Mouse (Mus musculus): ENCODE data around the gene Olfm2.

DNA sequence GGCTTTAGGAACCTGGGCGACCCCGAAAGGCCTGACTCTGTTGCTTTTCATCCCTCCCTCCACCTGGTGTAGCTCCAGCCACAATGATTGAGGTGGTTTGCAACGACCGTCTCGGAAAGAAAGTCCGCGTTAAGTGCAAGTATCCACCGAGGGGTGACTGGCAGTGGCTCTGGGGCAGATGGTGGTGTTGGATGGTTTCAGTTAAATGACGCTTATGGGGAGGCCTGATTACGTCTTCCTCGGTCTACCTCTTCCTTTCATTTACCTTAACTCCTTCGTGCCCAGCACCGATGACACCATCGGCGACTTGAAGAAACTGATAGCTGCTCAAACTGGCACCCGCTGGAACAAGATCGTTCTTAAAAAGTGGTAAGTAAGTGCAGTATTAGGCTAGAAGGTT, 101.0 kb downstream of the Olfm2 start:
- TF ChIP-seq CEBPB (IDR thresholded peaks at IDR 0.05; ENCODE audit: insufficient read depth, poor library complexity, severe bottlenecking) (no peak), E2F4 (IDR thresholded peaks at IDR 0.05; ENCODE audit: insufficient read depth) (no peak), POLR2A (IDR thresholded peaks at IDR 0.05; ENCODE audit: insufficient read length, low read depth) (no peak), POLR2AphosphoS2 (IDR thresholded peaks at IDR 0.05; ENCODE audit: insufficient read length, low read depth) (no peak), TCF12 (IDR thresholded peaks at IDR 0.05; ENCODE audit: insufficient read depth, poor library complexity, severe bottlenecking) (no peak), MYOG (IDR thresholded peaks at IDR 0.05; ENCODE audit: control insufficient read depth in 1 of 3, insufficient read depth in 1 of 3, insufficient read length in 2 of 3, low read depth in 2 of 3) (no peak), MYOD1 (IDR thresholded peaks at IDR 0.05; ENCODE audit: control insufficient read depth in 1 of 3, insufficient read length in 2 of 3, low read depth in 2 of 3) (no peak), USF1 (IDR thresholded peaks at IDR 0.05; ENCODE audit: low read depth) (no peak), MAX (IDR thresholded peaks at IDR 0.05; ENCODE audit: low read depth) (no peak), SRF (IDR thresholded peaks at IDR 0.05; ENCODE audit: control insufficient read depth, insufficient read length, low read depth) (no peak), REST (IDR thresholded peaks at IDR 0.05; ENCODE audit: insufficient read depth, insufficient read length) (no peak), TCF3 (IDR thresholded peaks at IDR 0.05; ENCODE audit: insufficient read length, low read depth) (no peak)

Data from myocyte (in vitro differentiated cells).